Mouse (Mus musculus): ENCODE data around the gene Slc16a8.

Gene Slc16a8

DNA sequence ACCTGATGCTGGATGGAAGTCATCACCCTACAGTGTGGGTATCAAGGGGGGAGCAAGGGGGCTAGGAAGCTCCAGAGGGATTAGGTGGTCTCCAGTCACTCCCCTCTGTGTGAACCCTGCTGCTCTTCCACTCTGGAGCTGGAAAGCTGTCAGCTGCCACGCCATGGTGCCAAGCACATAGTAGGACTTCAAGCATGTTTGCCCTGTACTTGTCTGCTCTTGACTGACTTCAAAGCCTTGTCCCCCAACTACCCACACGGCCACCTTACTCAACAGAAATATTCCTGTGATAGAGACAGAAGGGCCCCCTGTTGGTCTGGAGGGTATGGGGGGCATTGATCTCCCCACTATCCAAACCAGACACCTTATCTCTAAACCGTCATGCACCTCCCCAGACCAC is 38.4 kb downstream of the Slc16a8 start:
- no peak for DNase-seq (ENCODE audit: low read depth)

DNA sequence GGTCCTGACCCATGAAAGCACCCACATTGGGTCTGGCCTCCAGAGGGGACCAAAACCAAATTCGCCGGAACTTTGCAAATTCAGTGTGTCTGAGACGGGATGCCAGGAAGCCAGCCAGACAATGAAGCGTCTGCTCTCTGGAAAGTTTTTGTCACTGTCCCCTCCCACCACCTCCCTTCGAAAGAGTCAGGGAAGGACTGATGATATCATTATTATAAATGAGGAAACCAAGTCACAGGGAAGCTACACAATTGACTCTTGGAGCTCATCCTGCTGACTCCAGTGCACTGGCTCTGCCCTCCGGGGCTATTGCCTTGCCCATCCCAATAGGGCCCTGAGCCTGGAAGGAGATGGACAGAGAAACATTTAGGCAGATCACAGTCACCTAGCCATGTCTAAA is 41.0 kb downstream of the Slc16a8 start:
- no peak for DNase-seq (ENCODE audit: low read depth)

DNA sequence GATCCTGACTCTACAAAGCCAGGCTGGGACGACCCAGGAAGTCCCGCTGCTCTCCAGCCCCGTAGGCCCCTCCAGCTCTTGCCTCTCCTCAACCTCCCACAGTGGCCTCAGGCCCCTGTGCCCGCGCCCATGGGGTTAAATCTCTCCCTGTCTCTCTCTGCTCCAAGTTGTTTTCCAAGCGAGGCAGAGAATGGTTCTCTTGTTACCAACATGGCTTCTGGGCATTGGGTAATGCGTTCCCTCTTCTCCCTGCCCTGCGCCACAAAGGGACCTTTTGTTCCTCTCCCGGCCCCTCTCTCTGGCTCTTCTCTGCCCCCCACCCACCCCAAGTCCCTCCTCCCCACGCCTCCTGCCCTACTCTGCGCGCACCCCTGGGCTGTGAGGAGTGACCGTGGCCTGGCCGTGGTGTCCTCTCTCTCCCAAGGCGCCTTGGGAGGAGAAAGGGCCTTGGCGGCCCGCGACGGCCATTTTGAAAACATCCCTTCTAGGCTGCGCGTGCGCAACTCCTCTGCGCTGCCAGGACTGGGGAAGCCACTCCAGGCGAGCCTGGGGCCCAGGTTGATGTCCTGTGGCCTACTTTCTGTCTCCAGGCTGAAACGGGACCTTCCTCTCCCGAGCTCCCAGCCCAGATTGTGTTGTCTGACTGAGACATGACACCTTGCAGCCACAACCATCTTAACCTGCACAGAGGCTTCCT is 41.7 kb downstream of the Slc16a8 start:
- DNase-seq (ENCODE audit: low read depth), result no peak

DNA sequence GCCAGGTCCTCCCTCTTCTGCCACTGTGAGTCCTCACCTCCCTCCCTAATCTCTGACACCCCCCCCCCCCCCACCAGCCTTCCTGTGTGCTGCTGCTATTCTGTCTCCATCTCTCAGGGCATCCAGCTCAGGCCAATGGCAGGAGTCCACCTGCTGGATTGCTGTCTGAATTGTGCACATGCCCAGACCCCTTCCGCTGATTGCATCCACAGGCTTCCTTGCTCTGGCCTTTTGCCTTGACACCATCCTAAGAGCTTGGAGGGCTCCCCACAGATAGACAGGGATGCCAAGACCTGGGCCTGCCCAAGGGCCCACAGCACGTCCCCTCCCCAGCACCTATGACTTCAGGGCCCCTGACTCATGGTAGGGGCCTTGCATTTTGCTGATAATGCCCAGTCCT is 44.2 kb downstream of the Slc16a8 start:
- no peak for DNase-seq (ENCODE audit: low read depth)

DNA sequence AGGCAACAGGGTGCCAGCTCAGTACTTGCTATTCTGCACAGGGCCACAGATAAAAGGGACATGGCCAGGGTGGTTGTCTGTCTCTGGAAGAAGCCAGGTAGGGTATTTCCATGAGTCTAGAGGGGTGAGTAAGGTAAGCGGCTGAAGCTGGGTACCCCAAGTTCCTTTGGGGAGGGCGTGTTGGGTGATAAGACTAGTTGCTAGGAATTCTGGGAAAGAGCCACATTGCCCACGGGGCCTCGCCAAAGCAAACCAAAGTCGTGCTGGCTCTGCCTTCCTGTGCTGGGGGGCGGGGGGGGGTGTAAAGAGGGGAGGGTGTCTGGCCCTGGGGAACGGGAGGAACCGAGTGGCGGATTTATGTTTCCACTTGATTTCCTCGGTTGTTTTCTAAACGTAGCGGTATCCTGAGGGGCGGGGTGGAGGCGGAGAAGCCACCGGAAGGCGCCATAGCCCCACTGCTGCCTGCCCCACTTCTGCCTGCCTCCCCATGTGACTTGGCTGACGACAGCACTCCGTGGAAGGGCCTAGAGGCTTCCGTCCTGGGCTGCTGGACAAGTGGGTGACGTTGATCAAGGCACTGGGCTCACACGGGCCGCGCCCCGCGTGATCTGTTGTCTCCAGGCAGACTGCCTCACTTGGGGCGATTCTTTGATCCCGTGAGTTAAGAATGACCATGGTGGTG is 45.7 kb downstream of the Slc16a8 start:
- DNase-seq (ENCODE audit: low read depth), result no peak

DNA sequence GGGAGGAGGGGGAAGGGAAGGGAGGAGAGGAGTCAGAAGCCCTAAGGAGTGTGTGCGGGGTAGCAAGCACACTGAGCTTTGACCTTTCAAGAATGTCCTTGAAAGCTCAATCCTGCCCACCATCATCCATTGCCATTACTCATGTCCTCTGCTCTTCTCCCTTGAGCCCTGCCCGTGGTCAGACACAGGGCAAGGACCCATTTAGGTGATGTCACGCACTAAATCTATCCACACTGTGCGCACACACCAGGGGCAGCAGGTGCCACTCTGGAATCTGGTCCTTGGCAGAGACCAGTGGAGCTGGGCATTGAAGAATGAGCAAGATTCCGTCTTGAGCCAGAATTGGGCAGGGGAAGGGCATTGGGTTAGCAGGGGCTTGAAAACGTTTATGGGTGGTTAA is 46.4 kb downstream of the Slc16a8 start:
- no peak for DNase-seq (ENCODE audit: low read depth)

DNA sequence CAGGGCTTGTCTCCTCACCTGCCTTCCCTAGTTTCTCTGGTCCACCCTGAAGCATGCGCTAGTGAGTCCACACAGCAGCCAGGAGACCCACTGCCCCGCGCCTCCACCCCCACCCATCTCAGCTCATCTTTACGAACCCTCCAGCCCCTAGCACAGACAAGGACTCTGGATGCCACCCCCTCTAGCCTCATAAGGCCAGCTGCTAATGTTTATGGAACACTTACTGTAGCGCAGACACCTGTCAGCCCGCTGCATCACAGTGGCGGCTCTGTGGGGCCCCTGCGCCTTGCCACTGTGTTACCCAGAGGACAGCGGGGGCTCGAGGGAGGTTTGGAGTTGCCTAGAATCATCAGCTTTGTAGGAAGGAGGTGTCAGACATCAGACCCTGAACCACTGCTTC is 52.0 kb downstream of the Slc16a8 start:
- no peak for DNase-seq (ENCODE audit: low read depth)

DNA sequence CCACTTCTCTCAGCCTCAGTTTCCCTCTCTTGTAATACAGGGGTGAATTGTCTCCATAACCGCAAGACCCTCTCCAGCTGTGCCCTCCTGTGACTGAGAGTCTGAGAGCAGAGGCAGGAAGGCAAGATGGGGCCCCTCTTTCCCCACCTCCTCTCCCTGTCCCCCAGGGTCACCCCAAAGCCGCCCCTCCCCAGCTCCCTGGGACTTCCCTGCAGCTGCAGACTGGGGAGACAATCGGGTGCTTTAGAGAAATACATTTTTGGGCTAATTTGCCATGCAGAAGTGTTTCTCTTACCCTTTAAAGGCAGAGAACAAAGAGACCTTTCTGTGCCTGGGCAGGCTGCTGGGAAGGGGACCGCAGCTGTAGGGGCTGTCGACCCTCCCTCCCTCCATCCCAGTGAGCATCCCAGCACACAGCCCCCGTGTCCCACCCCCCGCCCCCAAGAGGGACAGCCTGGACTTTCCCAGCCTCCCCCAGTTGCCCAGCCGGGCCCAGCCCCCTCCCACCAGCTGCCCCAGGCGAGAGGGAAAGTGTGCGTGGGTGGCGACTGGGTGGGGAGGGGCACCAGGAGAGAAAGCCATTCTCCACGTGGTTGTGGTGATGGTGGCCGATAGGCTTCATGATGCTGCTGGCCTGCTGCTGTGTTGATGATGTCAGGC is 52.9 kb downstream of the Slc16a8 start:
- no peak for DNase-seq (ENCODE audit: low read depth)

Data from NIH3T3 (cell line).